Mouse (Mus musculus) liver, postnatal 0 days (tissue): ENCODE results near the gene Hist1h4h. TPM values are rescaled to one million over a fixed set of nuclear protein-coding genes. Genes with fewer than 3 reads are reported as not detected.

Source experiments
- ATAC-seq: fragments of 200-750 bp; cut with Nextera tagmentation; 2 replicates; pipeline ENCODE4 v1.8.0; 2017; ENCODE audit warnings: mild to moderate bottlenecking, moderate library complexity
- DNase-seq: peaks from one replicate; pipeline ENCODE4 v3.0.0-alpha.2; 2016
- H3K27ac ChIP-seq: fragments of 300-500 bp; sonication (generic); 2 replicates; pipeline ENCODE4 v1.5.1; 2014; ENCODE audit warnings: antibody characterized with exemption, moderate library complexity, mild to moderate bottlenecking, low read depth
- H3K27me3 ChIP-seq: fragments of 300-500 bp; sonication (generic); 2 replicates; pipeline ENCODE4 v1.6.1; 2014; ENCODE audit warnings: low read length, control low read depth, mixed read lengths; ENCODE audit not compliant: insufficient read depth
- H3K36me3 ChIP-seq: fragments of 300-500 bp; sonication (generic); replicated peaks from 2 replicates; pipeline ENCODE4 v1.6.1; 2014; ENCODE audit warnings: mild to moderate bottlenecking, control low read depth, low read length, moderate library complexity, mixed read lengths; ENCODE audit not compliant: insufficient read depth
- H3K4me1 ChIP-seq: fragments of 300-500 bp; sonication (generic); 2 replicates; pipeline ENCODE4 v1.6.1; 2014; ENCODE audit warnings: antibody characterized with exemption, mild to moderate bottlenecking, control low read depth; ENCODE audit not compliant: insufficient read depth
- H3K4me2 ChIP-seq: fragments of 300-500 bp; sonication (generic); 2 replicates; pipeline ENCODE4 v1.6.1; 2014; ENCODE audit warnings: low read depth, mild to moderate bottlenecking, low read length, moderate library complexity, mixed read lengths
- H3K4me3 ChIP-seq: fragments of 300-500 bp; sonication (generic); 2 replicates; pipeline ENCODE4 v1.5.1; 2014; ENCODE audit warnings: low read depth, low read length
- H3K9ac ChIP-seq: fragments of 300-500 bp; sonication (generic); replicated peaks from 2 replicates; pipeline ENCODE4 v1.6.1; 2014; ENCODE audit warnings: mild to moderate bottlenecking, moderate library complexity
- H3K9me3 ChIP-seq: fragments of 300-500 bp; sonication (generic); 2 replicates; pipeline ENCODE4 v1.6.1; 2016; ENCODE audit warnings: mild to moderate bottlenecking, control low read depth, low read length, mixed read lengths
- CTCF ChIP-seq: sonication (generic); IDR thresholded peaks from 2 replicates; pipeline ENCODE4 v1.5.1; 2016; ENCODE audit warnings: antibody characterized with exemption, low read depth
- EP300 ChIP-seq: IDR thresholded peaks from 2 replicates; pipeline ENCODE4 v1.6.1; 2016; ENCODE audit warnings: antibody characterized with exemption, low read depth, mild to moderate bottlenecking
- WGBS: fragments of 180-500 bp; shearing (Covaris S2); extraction: QIAGEN DNeasy Blood & Tissue Kit; methylation state at CpG from one replicate; pipeline ENCODE4 v1.1.7; 2014; ENCODE audit not compliant: insufficient replicate concordance; 5-methylcytosine and 5-hydroxymethylcytosine counted together
- microRNA-seq: library from miRNA; unstranded; fragments of <30 nt; microRNA quantifications from one replicate; pipeline ENCODE4, GENCODE M21; 2016
- polyA plus RNA-seq: library from polyadenylated mRNA; unstranded; fragments of >200 nt; fragmentation: Nextera tagmentation; extraction: Ambion mirVana; gene quantifications from 2 replicates; pipeline ENCODE4 v1.2.1, GENCODE M21; 2015

The Hist1h4h gene
- polyA plus RNA-seq, 1 experiment from 2014 or later: 7.2 TPM

- Histone ChIP-seq H3K4me1 (peaks cover 14% of the 10 kb centered on the region), H3K36me3 (no peaks in the 10 kb centered on the region), H3K9ac (peak overlapping the region; percentile 82), H3K27ac (peak overlapping the region; percentile 88), H3K4me2 (peak overlapping the region; percentile 71), H3K4me3 (peak overlapping the region; percentile 53), H3K9me3 (no peaks in the 10 kb centered on the region), H3K27me3 (no peaks in the 10 kb centered on the region)
- no peak for TF ChIP-seq EP300
- no peak for ATAC-seq
- whole genome bisulfite sequencing: 37% methylated on average over 6 of the region's 6 CpGs
- no peak for DNase-seq
Measured at GRCm38 (mm10) chr13:23576906-23577639, 46.2 kb downstream of the Hist1h4h start.

- DNase-seq (no peak), ATAC-seq (no peak)
- TF ChIP-seq CTCF (no peak), EP300 (no peak)
- H3K9me3 ChIP-seq: no peaks in the 10 kb centered on the region
- WGBS: 89% methylated on average over 1 of the region's 1 CpGs
- no peak overlapping the region for H3K9ac ChIP-seq
- H3K27me3 ChIP-seq: no peaks in the 10 kb centered on the region
- no peak overlapping the region for H3K4me2 ChIP-seq
- no peak overlapping the region for H3K4me3 ChIP-seq
- no peaks in the 10 kb centered on the region for H3K36me3 ChIP-seq
- peaks cover 19% of the 10 kb centered on the region for H3K4me1 ChIP-seq
- H3K27ac ChIP-seq: no peak overlapping the region
Measured at GRCm38 (mm10) chr13:23577835-23578234, 47.0 kb downstream of the Hist1h4h start.

Small RNA genes within 50 kb of the gene (microRNA-seq; reads per million reads assigned to microRNA genes)
- not detected for gene Gm44297
- not detected for gene Gm44359
- not detected for gene Gm44394
- gene n-TStga1: 2.4 reads per million

Other genes starting within 250 kb of the Hist1h4h start
- gene Zfp322a, start 161.8 kb upstream of the Hist1h4h start, polyA plus RNA-seq: 7.4 and 9.5 TPM in 2 replicates
- 4.3 and 4.8 TPM in 2 replicates for gene Abt1, start 107.2 kb upstream of the Hist1h4h start, polyA plus RNA-seq
- gene Btn1a1, start 65.1 kb upstream of the Hist1h4h start, polyA plus RNA-seq: 0.92 and 0.96 TPM in 2 replicates
- not detected in 2 replicates for gene Btn2a2, start 42.2 kb upstream of the Hist1h4h start, polyA plus RNA-seq
- 9.7 and 9.8 TPM in 2 replicates for gene Hist1h2af, start 2.9 kb downstream of the Hist1h4h start, polyA plus RNA-seq
- gene Hist1h3g, start 4.4 kb downstream of the Hist1h4h start, polyA plus RNA-seq: 3.7 and 6.3 TPM in 2 replicates
- 0.58 and 0.64 TPM in 2 replicates for gene Hist1h2bh, start 12.3 kb downstream of the Hist1h4h start, polyA plus RNA-seq
- gene Hist1h3f, start 13.0 kb downstream of the Hist1h4h start, polyA plus RNA-seq: 1.3 and 1.5 TPM in 2 replicates
- 1.1 and 1.2 TPM in 2 replicates for gene Hist1h4f, start 20.6 kb downstream of the Hist1h4h start, polyA plus RNA-seq
- gene Hist1h1d, start 22.2 kb downstream of the Hist1h4h start, polyA plus RNA-seq: 0.43 and 0.51 TPM in 2 replicates
- 3.6 and 4.6 TPM in 2 replicates for gene Hist1h3e, start 31.3 kb downstream of the Hist1h4h start, polyA plus RNA-seq
- gene Hist1h2ae, start 40.2 kb downstream of the Hist1h4h start, polyA plus RNA-seq: 62.4 and 66.0 TPM in 2 replicates
- gene Hist1h2bg, start 40.3 kb downstream of the Hist1h4h start, polyA plus RNA-seq: 6.1 and 7.8 TPM in 2 replicates
- 2.9 and 5.8 TPM in 2 replicates for gene Hist1h2bf, start 43.1 kb downstream of the Hist1h4h start, polyA plus RNA-seq
- 2.0 and 2.6 TPM in 2 replicates for gene Hist1h2ad, start 43.3 kb downstream of the Hist1h4h start, polyA plus RNA-seq
- gene Hist1h3d, start 44.7 kb downstream of the Hist1h4h start, polyA plus RNA-seq: 4.7 and 5.8 TPM in 2 replicates
- gene Hist1h4d, start 50.5 kb downstream of the Hist1h4h start, polyA plus RNA-seq: 89.1 and 94.3 TPM in 2 replicates
- gene Hist1h2be, start 90.1 kb downstream of the Hist1h4h start, polyA plus RNA-seq: 0.49 and 0.51 TPM in 2 replicates
- gene Hist1h1e, start 91.5 kb downstream of the Hist1h4h start, polyA plus RNA-seq: 13.3 and 16.0 TPM in 2 replicates
- gene Hist1h2ac, start 152.9 kb downstream of the Hist1h4h start, polyA plus RNA-seq: 0.86 and 0.88 TPM in 2 replicates
- 168 and 180 TPM in 2 replicates for gene Hist1h2bc, start 153.1 kb downstream of the Hist1h4h start, polyA plus RNA-seq
- not detected in 2 replicates for gene Hist1h1t, start 164.8 kb downstream of the Hist1h4h start, polyA plus RNA-seq
- 6.2 and 6.5 TPM in 2 replicates for gene Hist1h4c, start 167.4 kb downstream of the Hist1h4h start, polyA plus RNA-seq
- 24.0 and 25.1 TPM in 2 replicates for gene Hfe, start 179.8 kb downstream of the Hist1h4h start, polyA plus RNA-seq
- 69.6 and 74.1 TPM in 2 replicates for gene Hist1h1c, start 207.8 kb downstream of the Hist1h4h start, polyA plus RNA-seq
- gene Hist1h3c, start 214.6 kb downstream of the Hist1h4h start, polyA plus RNA-seq: 2.8 and 3.5 TPM in 2 replicates
- 1.6 and 2.7 TPM in 2 replicates for gene Hist1h2bb, start 215.7 kb downstream of the Hist1h4h start, polyA plus RNA-seq
- gene Hist1h2ab, start 220.1 kb downstream of the Hist1h4h start, polyA plus RNA-seq: 46.5 and 47.4 TPM in 2 replicates
- gene Hist1h3b, start 221.2 kb downstream of the Hist1h4h start, polyA plus RNA-seq: 10.2 and 16.0 TPM in 2 replicates
- 2.5 and 3.2 TPM in 2 replicates for gene Hist1h4b, start 226.0 kb downstream of the Hist1h4h start, polyA plus RNA-seq
- gene Hist1h4a, start 230.2 kb downstream of the Hist1h4h start, polyA plus RNA-seq: 0.40 and 0.49 TPM in 2 replicates
- gene Hist1h3a, start 231.3 kb downstream of the Hist1h4h start, polyA plus RNA-seq: 6.1 and 7.5 TPM in 2 replicates
- 2.8 and 4.6 TPM in 2 replicates for gene Hist1h1a, start 232.6 kb downstream of the Hist1h4h start, polyA plus RNA-seq
- not detected in 2 replicates for gene Trim38, start 238.9 kb downstream of the Hist1h4h start, polyA plus RNA-seq